Mouse (Mus musculus) kidney, postnatal 0 days (tissue): ENCODE measurements at regions not wholly inside any gene's neighbourhood (a gene's known extent, or its start where the extent isn't known, plus 50 kb on each side); places are given as distances from the start of the nearest gene placed in this dataset.

Experiments
- ATAC-seq: fragments of 200-750 bp; cut with Nextera tagmentation; replicated peaks from 2 replicates; pipeline ENCODE4 v1.8.0; 2017; ENCODE audit warnings: low read depth, moderate number of reproducible peaks, moderate TSS enrichment, moderate library complexity; ENCODE audit not compliant: low FRiP score
- DNase-seq: peaks from one replicate; pipeline ENCODE4 v3.0.0-alpha.2; 2016; ENCODE audit warnings: low spot score
- H3K27ac ChIP-seq: fragments of 300-500 bp; sonication (generic); 2 replicates; pipeline ENCODE4 v1.5.1; 2014; ENCODE audit warnings: mild to moderate bottlenecking
- H3K27me3 ChIP-seq: fragments of 300-500 bp; sonication (generic); 2 replicates; pipeline ENCODE4 v1.6.1; 2014; ENCODE audit warnings: low read length, mixed read lengths; ENCODE audit not compliant: insufficient read depth
- H3K36me3 ChIP-seq: fragments of 300-500 bp; sonication (generic); 2 replicates; pipeline ENCODE4 v1.6.1; 2014; ENCODE audit warnings: low read length, mixed read lengths; ENCODE audit not compliant: insufficient read depth
- H3K4me1 ChIP-seq: fragments of 300-500 bp; sonication (generic); replicated peaks from 2 replicates; pipeline ENCODE4 v1.6.1; 2014; ENCODE audit warnings: antibody characterized with exemption, low read length, mixed read lengths; ENCODE audit not compliant: insufficient read depth
- H3K4me2 ChIP-seq: fragments of 300-500 bp; sonication (generic); 2 replicates; pipeline ENCODE4 v1.6.1; 2014; ENCODE audit warnings: mild to moderate bottlenecking, low read length, moderate library complexity, mixed read lengths
- H3K4me3 ChIP-seq: fragments of 300-500 bp; sonication (generic); replicated peaks from 2 replicates; pipeline ENCODE4 v1.5.1; 2014; ENCODE audit warnings: low read depth, low read length
- H3K9ac ChIP-seq: fragments of 300-500 bp; sonication (generic); 2 replicates; pipeline ENCODE4 v1.6.1; 2014; ENCODE audit warnings: low read depth, low read length
- H3K9me3 ChIP-seq: fragments of 300-500 bp; sonication (generic); replicated peaks from 2 replicates; pipeline ENCODE4 v1.6.1; 2016; ENCODE audit warnings: low read length, inconsistent platforms, mixed read lengths
- CTCF ChIP-seq: IDR thresholded peaks from 2 replicates; pipeline ENCODE4 v1.5.1; 2016; ENCODE audit warnings: antibody characterized with exemption, low read depth, mild to moderate bottlenecking, moderate library complexity
- WGBS: fragments of 180-500 bp; shearing (Covaris S2); extraction: QIAGEN DNeasy Blood & Tissue Kit; methylation state at CpG from one replicate; pipeline ENCODE4 v1.1.7; 2014; 5-methylcytosine and 5-hydroxymethylcytosine counted together

DNA sequence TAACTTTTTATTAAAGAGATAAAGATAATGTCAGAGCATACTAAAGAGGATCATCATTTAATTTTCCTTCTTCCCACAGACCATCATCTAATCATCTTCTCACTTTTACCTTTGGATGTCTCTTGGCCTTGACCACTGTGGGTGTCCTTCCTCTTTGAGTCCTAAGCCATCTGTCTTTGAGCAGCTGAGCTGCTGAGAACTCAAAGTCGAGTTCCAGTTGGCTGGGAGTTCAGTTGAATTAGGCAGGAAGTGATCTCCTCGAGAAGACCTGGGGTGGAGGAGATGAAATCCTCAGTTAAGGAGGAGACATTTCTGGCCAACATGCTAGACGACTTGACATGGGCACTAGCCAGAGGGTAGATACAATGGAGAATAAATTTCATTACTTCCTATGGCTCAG, 137.4 kb upstream of the Kcnip4 start:
- no peaks in the 10 kb centered on the region for H3K4me1 ChIP-seq
- H3K4me2 ChIP-seq: no peak overlapping the region
- TF ChIP-seq CTCF: no peak
- H3K27ac ChIP-seq: no peak overlapping the region
- 56% methylated on average over 3 of the region's 3 CpGs for WGBS
- H3K4me3 ChIP-seq: no peak overlapping the region
- no peak for ATAC-seq
- H3K27me3 ChIP-seq: no peaks in the 10 kb centered on the region
- H3K9ac ChIP-seq: no peak overlapping the region
- no peaks in the 10 kb centered on the region for H3K9me3 ChIP-seq
- DNase-seq: no peak
- H3K36me3 ChIP-seq: no peaks in the 10 kb centered on the region

DNA sequence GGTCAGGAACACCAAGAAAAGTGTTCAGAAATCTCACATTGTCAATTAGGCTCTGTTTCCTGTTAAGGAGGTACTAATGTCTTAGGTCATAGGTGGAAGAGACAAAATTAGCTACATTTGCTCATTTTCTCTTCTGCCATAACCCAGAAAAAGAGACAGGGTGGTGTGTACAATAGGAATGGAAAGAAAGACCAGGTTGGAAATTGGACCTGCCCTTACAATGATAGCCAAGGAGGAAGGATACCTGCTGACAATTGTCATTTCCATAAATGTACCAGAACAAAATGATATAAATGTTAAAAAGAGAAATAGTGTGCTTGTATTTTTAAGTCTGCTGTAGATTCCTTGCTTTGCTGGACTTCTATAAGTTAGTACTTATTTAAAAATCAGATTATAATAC, 135.9 kb upstream of the Kcnip4 start:
- ATAC-seq (no peak), DNase-seq (no peak)
- Histone ChIP-seq H3K4me1 (no peaks in the 10 kb centered on the region), H3K9me3 (no peaks in the 10 kb centered on the region), H3K27me3 (no peaks in the 10 kb centered on the region), H3K4me2 (no peak overlapping the region), H3K36me3 (no peaks in the 10 kb centered on the region), H3K9ac (no peak overlapping the region), H3K27ac (no peak overlapping the region), H3K4me3 (no peak overlapping the region)
- TF ChIP-seq CTCF: no peak

DNA sequence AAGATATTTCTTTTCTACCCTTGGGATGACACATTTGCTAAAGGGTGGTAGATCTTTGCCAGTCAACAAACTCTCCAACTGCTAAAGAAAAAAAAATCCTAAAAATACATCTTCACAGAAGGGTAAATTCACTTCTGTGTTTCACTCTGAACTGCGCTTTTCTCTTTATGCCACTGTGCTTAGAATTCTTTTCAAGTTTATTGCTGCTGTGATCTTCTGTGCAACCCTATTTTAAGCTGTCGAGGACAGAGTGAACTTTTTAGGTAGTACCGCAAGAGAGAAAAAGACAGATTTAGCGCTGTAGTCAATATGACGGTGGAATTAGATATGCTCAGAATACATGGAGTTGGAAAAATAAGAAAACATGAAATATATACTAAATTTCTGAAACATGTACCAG, 126.2 kb upstream of the Kcnip4 start:
- H3K4me3 ChIP-seq: no peak overlapping the region
- no peaks in the 10 kb centered on the region for H3K27me3 ChIP-seq
- H3K36me3 ChIP-seq: no peaks in the 10 kb centered on the region
- H3K4me2 ChIP-seq: no peak overlapping the region
- no peak overlapping the region for H3K9ac ChIP-seq
- H3K27ac ChIP-seq: no peak overlapping the region
- DNase-seq: no peak
- ATAC-seq: no peak
- H3K9me3 ChIP-seq: no peaks in the 10 kb centered on the region
- 90% methylated on average over 5 of the region's 5 CpGs for WGBS
- no peaks in the 10 kb centered on the region for H3K4me1 ChIP-seq
- no peak for TF ChIP-seq CTCF

DNA sequence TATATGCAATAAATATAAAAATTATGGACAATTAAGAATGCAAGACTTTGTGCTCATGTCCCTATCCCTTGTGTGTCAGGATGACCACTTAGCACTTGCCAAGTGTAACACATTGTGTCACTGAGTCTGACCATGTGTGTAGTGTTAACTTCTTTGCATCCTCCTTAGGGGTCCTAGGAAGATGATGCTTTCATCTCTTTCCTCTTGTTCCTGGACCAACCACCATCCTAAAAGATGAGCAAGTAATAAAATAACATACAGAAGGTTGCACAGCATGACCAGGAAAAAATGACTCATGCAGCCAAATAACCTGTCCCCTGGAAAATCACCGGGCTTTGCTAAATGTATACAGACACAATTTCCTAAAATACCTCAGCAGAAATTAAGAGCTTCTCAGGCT, 121.1 kb upstream of the Kcnip4 start:
- Histone ChIP-seq H3K9me3 (no peaks in the 10 kb centered on the region), H3K27ac (no peak overlapping the region), H3K4me2 (no peak overlapping the region), H3K4me1 (no peaks in the 10 kb centered on the region), H3K4me3 (no peak overlapping the region), H3K36me3 (no peaks in the 10 kb centered on the region), H3K27me3 (no peaks in the 10 kb centered on the region), H3K9ac (no peak overlapping the region)
- no peak for ATAC-seq
- no peak for TF ChIP-seq CTCF
- no peak for DNase-seq
- WGBS: 90% methylated on average over 1 of the region's 1 CpGs

- DNase-seq (no peak), ATAC-seq (no peak)
- H3K9me3 ChIP-seq: no peaks in the 10 kb centered on the region
- no peak overlapping the region for H3K9ac ChIP-seq
- TF ChIP-seq CTCF: no peak
- H3K4me2 ChIP-seq: no peak overlapping the region
- H3K36me3 ChIP-seq: no peaks in the 10 kb centered on the region
- no peak overlapping the region for H3K27ac ChIP-seq
- H3K4me1 ChIP-seq: no peaks in the 10 kb centered on the region
- no peaks in the 10 kb centered on the region for H3K27me3 ChIP-seq
- no peak overlapping the region for H3K4me3 ChIP-seq
- 88% methylated on average over 2 of the region's 2 CpGs for WGBS
These were observed 119.9 kb upstream of the Kcnip4 start for GRCm38 (mm10) chr5:49644606-49645005.

- Histone ChIP-seq H3K9ac (no peak overlapping the region), H3K4me1 (no peaks in the 10 kb centered on the region), H3K36me3 (no peaks in the 10 kb centered on the region), H3K27me3 (no peaks in the 10 kb centered on the region), H3K27ac (no peak overlapping the region), H3K4me2 (no peak overlapping the region), H3K4me3 (no peak overlapping the region), H3K9me3 (no peaks in the 10 kb centered on the region)
- no peak for DNase-seq
- 79% methylated on average over 2 of the region's 2 CpGs for WGBS
- TF ChIP-seq CTCF: no peak
- no peak for ATAC-seq
These were observed 117.7 kb upstream of the Kcnip4 start for GRCm38 (mm10) chr5:49642439-49642838.

DNA sequence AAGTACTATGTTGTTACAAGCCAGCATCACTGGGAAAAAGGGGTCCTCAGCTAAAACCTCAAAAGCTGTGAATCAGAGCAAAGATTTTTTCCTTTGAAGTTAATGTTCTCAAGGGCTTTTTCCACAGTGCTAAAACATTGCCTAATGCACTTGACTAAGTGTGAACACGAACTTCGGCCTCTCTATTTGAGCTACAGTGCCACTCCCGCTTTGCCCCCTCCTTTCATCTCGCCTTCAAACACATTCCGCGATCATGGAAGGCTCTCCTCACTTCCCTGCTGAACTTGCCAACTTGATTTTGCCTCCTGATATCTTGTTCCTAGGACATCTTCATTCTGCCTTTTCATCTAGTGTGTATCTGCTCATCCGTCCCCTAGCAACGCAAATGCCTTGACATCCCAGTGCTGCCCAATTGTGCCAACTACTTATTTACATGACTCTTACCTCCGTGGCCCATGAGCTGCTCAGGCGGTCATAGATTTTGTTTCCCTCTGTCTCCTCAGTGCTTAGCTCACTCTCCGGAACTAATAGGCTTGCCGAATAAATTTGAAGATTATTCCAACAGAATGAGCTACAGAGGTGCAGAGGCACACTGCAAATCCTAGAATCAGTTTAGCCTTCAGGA, 116.6 kb upstream of the Kcnip4 start:
- Histone ChIP-seq H3K4me1 (no peaks in the 10 kb centered on the region), H3K27ac (no peak overlapping the region), H3K4me3 (no peak overlapping the region), H3K27me3 (no peaks in the 10 kb centered on the region), H3K9me3 (no peaks in the 10 kb centered on the region), H3K36me3 (no peaks in the 10 kb centered on the region), H3K4me2 (no peak overlapping the region), H3K9ac (no peak overlapping the region)
- 80% methylated on average over 12 of the region's 12 CpGs for WGBS
- DNase-seq (no peak), ATAC-seq (no peak)
- TF ChIP-seq CTCF: no peak
